Mouse (Mus musculus): Measurements from ENCODE around the gene Bscl2. TPM values are rescaled to one million over a fixed set of nuclear protein-coding genes. Genes with fewer than 3 reads are reported as not detected.
"Not testable (repeated sequence)": the region's sequence is repeated elsewhere in the genome, so short reads cannot be mapped to it uniquely, and the experiment has no call there.

Bscl2 gene
- total RNA-seq, 2 experiments from 2014 or later: 109 TPM

DNA sequence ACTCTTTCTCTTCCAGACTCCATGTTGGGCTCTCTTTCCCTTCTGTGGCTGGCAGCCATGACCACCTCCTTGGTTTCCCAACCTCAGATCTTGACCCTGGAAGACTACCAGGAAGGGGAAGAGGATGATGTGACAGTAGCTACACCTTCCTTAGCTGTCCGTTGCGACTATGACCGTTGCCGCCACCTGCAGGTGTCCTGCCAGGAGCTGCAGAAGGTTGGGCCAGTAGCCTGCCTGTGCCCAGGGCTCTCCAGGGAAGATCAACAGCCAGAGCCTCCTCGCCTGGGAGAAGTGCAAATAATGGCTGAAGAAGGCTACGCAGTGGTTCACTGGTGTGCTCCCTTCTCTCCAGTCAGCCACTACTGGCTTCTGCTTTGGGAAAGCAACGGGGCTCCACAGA is 14.4 kb downstream of the Bscl2 start:
- DNase-seq (ENCODE audit: extremely low spot score in 1 of 2, low spot score in 2 of 2): no peak
- peak overlapping the region; percentile 75 for H3K27ac ChIP-seq
- intact Hi-C loops (cut with DNase I): no loop called here
- no peak for TF ChIP-seq CTCF (IDR thresholded peaks at IDR 0.05)
- no peak overlapping the region for H3K4me3 ChIP-seq

DNA sequence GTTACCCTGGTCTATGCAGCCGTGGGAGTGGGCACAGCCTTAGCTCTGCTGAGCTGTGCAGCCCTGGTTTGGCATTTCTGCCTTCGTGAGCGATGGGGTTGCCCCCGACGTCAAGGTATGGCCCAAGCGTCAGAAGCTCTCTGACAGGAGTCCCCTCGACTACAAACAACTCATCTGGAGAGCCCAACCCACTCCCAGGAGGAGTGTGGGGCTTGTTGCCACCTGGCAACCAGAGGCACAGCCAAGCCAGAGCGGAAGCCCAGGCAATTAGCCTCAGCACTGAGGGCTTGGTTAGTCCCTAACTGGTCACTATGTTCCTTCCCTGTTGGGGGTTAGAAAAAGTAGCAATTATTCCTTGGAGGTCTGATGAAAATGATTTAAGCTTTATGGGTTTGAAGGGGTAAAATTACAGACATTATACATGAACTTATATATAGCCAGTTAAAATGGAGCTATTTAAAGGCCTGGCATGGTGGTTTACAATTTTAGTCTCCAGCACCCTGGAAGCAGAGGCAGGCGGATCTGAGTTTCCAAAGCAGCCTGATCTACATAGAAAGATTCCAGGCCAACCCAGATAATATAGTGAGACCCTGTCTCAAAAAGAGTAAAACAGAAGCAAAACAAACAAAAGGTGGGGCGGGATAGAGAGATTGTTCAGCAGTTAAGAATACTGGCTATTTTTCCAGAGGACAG is 15.1 kb downstream of the Bscl2 start:
- no peak overlapping the region for H3K4me3 ChIP-seq
- H3K27ac ChIP-seq: peak overlapping the region; percentile 75
- intact Hi-C loops (cut with DNase I): no loop called here
- DNase-seq (ENCODE audit: extremely low spot score in 1 of 2, low spot score in 2 of 2): no peak
- TF ChIP-seq CTCF (IDR thresholded peaks at IDR 0.05): no peak

- peak overlapping the region; percentile 42; the same call in 1 of the 2 replicates for H3K27ac ChIP-seq
- intact Hi-C loops (cut with DNase I): no loop called here
- DNase-seq (ENCODE audit: extremely low spot score in 1 of 2, low spot score in 2 of 2): no peak
- H3K4me3 ChIP-seq: no peak overlapping the region
- TF ChIP-seq CTCF (IDR thresholded peaks at IDR 0.05): no peak
These were observed 15.8 kb downstream of the Bscl2 start for GRCm38 (mm10) chr19:8853117-8853516.

GRCm38 (mm10) chr19:8857689-8858088 is 20.4 kb downstream of the Bscl2 start:
- TF ChIP-seq CTCF (IDR thresholded peaks at IDR 0.05): peak; percentile 73
- Histone ChIP-seq H3K4me3 (no peak overlapping the region), H3K27ac (no peak overlapping the region)
- intact Hi-C loops (cut with DNase I): loop anchor here (5.0 kb wide), 1 partner anchor 255 kb away; no protein-coding TSS in a partner anchor
- DNase-seq (ENCODE audit: extremely low spot score in 1 of 2, low spot score in 2 of 2): no peak

GRCm38 (mm10) chr19:8859018-8859417 is 21.8 kb downstream of the Bscl2 start:
- peak; percentile 47 for TF ChIP-seq CTCF (IDR thresholded peaks at IDR 0.05)
- no peak for DNase-seq (ENCODE audit: extremely low spot score in 1 of 2, low spot score in 2 of 2)
- Histone ChIP-seq H3K27ac (no peak overlapping the region), H3K4me3 (no peak overlapping the region)
- intact Hi-C loops (cut with DNase I): loop anchor here (5.0 kb wide), 1 partner anchor 253 kb away; no protein-coding TSS in a partner anchor

- intact Hi-C loops (cut with DNase I): no loop called here
- DNase-seq (ENCODE audit: extremely low spot score in 1 of 2, low spot score in 2 of 2): no peak
- no peak; the same call in 1 of the 2 replicates for TF ChIP-seq CTCF (IDR thresholded peaks at IDR 0.05)
These were observed 27.0 kb downstream of the Bscl2 start for GRCm38 (mm10) chr19:8864265-8864664.

GRCm38 (mm10) chr19:8870381-8870780 is 33.1 kb downstream of the Bscl2 start:
- DNase-seq (ENCODE audit: extremely low spot score in 1 of 2, low spot score in 2 of 2); H3K27ac ChIP-seq; H3K4me3 ChIP-seq; intact Hi-C loops (cut with DNase I): not testable (repeated sequence)

More at GRCm38 (mm10) chr19:8864265-8864664, 27.0 kb downstream of the Bscl2 start:
- Histone ChIP-seq H3K27ac (no peak overlapping the region), H3K4me3 (no peak overlapping the region)

GRCm38 (mm10) chr19:8870838-8871237 is 33.6 kb downstream of the Bscl2 start:
- Histone ChIP-seq H3K27ac (peak overlapping the region; percentile 82), H3K4me3 (peak overlapping the region; percentile 88)
- intact Hi-C loops (cut with DNase I): loop anchor here (1.0 kb wide), 1 partner anchor 52 kb away; the partner anchor contains the start of gene Ttc9c
- TF ChIP-seq CTCF (IDR thresholded peaks at IDR 0.05): no peak
- no peak for DNase-seq (ENCODE audit: extremely low spot score in 1 of 2, low spot score in 2 of 2)

DNA sequence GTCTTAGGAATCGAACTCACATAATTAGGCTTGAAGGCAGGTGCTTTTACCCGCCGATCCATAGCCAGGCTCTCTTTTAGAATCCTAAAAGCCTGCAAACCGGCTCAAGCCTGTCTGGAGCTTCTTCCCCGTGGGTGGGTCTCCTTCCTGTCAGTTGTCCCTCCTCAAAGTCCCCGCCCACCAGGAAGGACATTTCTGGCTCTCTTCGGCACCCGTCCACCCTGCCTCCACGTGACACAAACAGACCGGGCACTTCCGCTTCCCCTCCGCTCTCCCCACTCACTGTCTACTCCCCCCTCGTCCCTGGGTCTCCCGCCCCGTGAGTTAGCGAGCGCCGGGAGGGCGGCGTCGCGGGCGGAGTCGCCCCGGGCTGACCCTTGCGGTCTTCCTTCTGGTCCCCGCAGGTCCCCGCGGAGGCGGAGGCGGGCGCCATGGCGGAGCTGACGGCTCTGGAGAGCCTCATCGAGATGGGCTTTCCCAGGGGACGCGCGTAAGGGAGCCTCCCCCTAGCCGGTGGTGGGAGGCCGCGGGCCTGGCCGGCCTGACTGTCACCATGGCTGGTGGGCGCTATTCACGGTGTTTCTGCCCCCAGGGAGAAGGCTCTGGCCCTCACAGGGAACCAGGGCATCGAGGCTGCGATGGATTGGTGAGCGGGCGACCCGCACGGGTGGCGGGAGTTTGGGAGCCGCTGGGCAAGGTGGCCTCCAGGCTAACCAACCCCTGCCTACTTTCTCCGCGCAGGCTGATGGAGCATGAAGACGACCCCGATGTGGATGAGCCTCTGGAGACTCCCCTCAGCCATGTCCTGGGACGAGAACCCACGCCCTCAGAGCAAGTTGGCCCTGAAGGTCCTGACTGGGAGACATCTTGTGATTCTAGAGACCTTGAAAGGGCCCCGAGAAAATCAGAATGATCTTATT is 34.3 kb downstream of the Bscl2 start, which contains the start of gene Ubxn1:
Gene Ubxn1, plus strand, starts transcription at position 230 of the 920 bp plus-strand sequence.
- peak within 1 kb of the TSS; percentile 82 for H3K27ac ChIP-seq
- no peak for TF ChIP-seq CTCF (IDR thresholded peaks at IDR 0.05)
- H3K4me3 ChIP-seq: peak within 1 kb of the TSS; percentile 88
- DNase-seq (ENCODE audit: extremely low spot score in 1 of 2, low spot score in 2 of 2): peak; percentile 97 to 99
- intact Hi-C loops (cut with DNase I): loop anchor here (1.0 kb wide), 1 partner anchor 52 kb away; the partner anchor contains the start of gene Ttc9c

- TF ChIP-seq CTCF (IDR thresholded peaks at IDR 0.05): no peak
- no peak overlapping the region; the same call in 1 of the 2 replicates for H3K27ac ChIP-seq
These were observed 35.1 kb downstream of the Bscl2 start for GRCm38 (mm10) chr19:8872266-8872840.

GRCm38 (mm10) chr19:8875031-8875430 is 37.8 kb downstream of the Bscl2 start:
- intact Hi-C loops (cut with DNase I): no loop called here
- no peak for DNase-seq (ENCODE audit: extremely low spot score in 1 of 2, low spot score in 2 of 2)
- Histone ChIP-seq H3K27ac (no peak overlapping the region), H3K4me3 (no peak overlapping the region)
- TF ChIP-seq CTCF (IDR thresholded peaks at IDR 0.05): no peak

More at GRCm38 (mm10) chr19:8872266-8872840, 35.1 kb downstream of the Bscl2 start:
- H3K4me3 ChIP-seq: peak overlapping the region; percentile 88
- DNase-seq (ENCODE audit: extremely low spot score in 1 of 2, low spot score in 2 of 2): no peak
- intact Hi-C loops (cut with DNase I): no loop called here
